Mouse (Mus musculus): ENCODE measurements around the gene Lin37. TPM values are rescaled to one million over a fixed set of nuclear protein-coding genes. Genes with fewer than 3 reads are reported as not detected.

The Lin37 gene
- total and polyA plus RNA-seq, 3 experiments: 24.9 to 82.7 (median 78.0) TPM

GRCm38 (mm10) chr7:30600651-30601050, 41.0 kb upstream of the Lin37 start:
- Histone ChIP-seq H3K36me3 (replicated peaks) (peaks cover 12% of the 10 kb centered on the region), H3K4me1 (ENCODE audit: insufficient read depth, low read depth, low read length) (peaks cover 14% of the 10 kb centered on the region), H3K4me3 (ENCODE audit: low read depth, low read length) (no peak overlapping the region), H3K9me3 (replicated peaks) (no peaks in the 10 kb centered on the region), H3K27me3 (ENCODE audit: insufficient read depth, low read length) (peaks cover 32% of the 10 kb centered on the region)
- DNase-seq (ENCODE audit: low spot score) (no peak), ATAC-seq (ENCODE audit: extremely low read depth, insufficient number of reproducible peaks, low FRiP score, poor library complexity, severe bottlenecking) (no peak)
- TF ChIP-seq POLR2AphosphoS5 (IDR thresholded peaks at IDR 0.05; ENCODE audit: insufficient replicate concordance, low read depth, low read length): no peak
- TF ChIP-seq TAL1 (conservative IDR thresholded peaks at IDR 0.05; ENCODE audit: low read depth, low read length): no peak
- TF ChIP-seq CTCF (IDR thresholded peaks at IDR 0.05; ENCODE audit: low read depth, low read length): no peak
- no peak for TF ChIP-seq GATA1 (IDR thresholded peaks at IDR 0.05; ENCODE audit: borderline replicate concordance, low read length)
- TF ChIP-seq GATA2 (IDR thresholded peaks at IDR 0.05; ENCODE audit: borderline replicate concordance, low read depth, low read length): no peak

- Histone ChIP-seq H3K36me3 (replicated peaks) (peaks cover 10% of the 10 kb centered on the region), H3K4me1 (ENCODE audit: insufficient read depth, low read depth, low read length) (peaks cover 14% of the 10 kb centered on the region), H3K9me3 (replicated peaks) (no peaks in the 10 kb centered on the region), H3K27me3 (ENCODE audit: insufficient read depth, low read length) (peaks cover 39% of the 10 kb centered on the region), H3K4me3 (ENCODE audit: low read depth, low read length) (peak overlapping the region; percentile 25; the same call in 1 of the 2 replicates)
- DNase-seq (ENCODE audit: low spot score): peak; percentile 93
- ATAC-seq (ENCODE audit: extremely low read depth, insufficient number of reproducible peaks, low FRiP score, poor library complexity, severe bottlenecking): peak; percentile 96
- TF ChIP-seq GATA2 (IDR thresholded peaks at IDR 0.05; ENCODE audit: borderline replicate concordance, low read depth, low read length) (no peak), TAL1 (conservative IDR thresholded peaks at IDR 0.05; ENCODE audit: low read depth, low read length) (no peak), CTCF (IDR thresholded peaks at IDR 0.05; ENCODE audit: low read depth, low read length) (no peak), GATA1 (IDR thresholded peaks at IDR 0.05; ENCODE audit: borderline replicate concordance, low read length) (no peak), POLR2AphosphoS5 (IDR thresholded peaks at IDR 0.05; ENCODE audit: insufficient replicate concordance, low read depth, low read length) (no peak)
Observed at GRCm38 (mm10) chr7:30599933-30600353, 40.3 kb upstream of the Lin37 start.

GRCm38 (mm10) chr7:30598786-30599185, 39.1 kb upstream of the Lin37 start, which contains the start of gene Zbtb32:
Zbtb32 (minus strand) TSS chr7:30598909.
- TF ChIP-seq TAL1 (conservative IDR thresholded peaks at IDR 0.05; ENCODE audit: low read depth, low read length) (no peak), POLR2AphosphoS5 (IDR thresholded peaks at IDR 0.05; ENCODE audit: insufficient replicate concordance, low read depth, low read length) (no peak), GATA1 (IDR thresholded peaks at IDR 0.05; ENCODE audit: borderline replicate concordance, low read length) (no peak), GATA2 (IDR thresholded peaks at IDR 0.05; ENCODE audit: borderline replicate concordance, low read depth, low read length) (no peak), CTCF (IDR thresholded peaks at IDR 0.05; ENCODE audit: low read depth, low read length) (no peak)
- peaks cover 20% of the 10 kb centered on the region for H3K4me1 ChIP-seq (ENCODE audit: insufficient read depth, low read depth, low read length)
- peaks cover 48% of the 10 kb centered on the region for H3K27me3 ChIP-seq (ENCODE audit: insufficient read depth, low read length)
- peak within 1 kb of the TSS; percentile 25; the same call in 1 of the 2 replicates for H3K4me3 ChIP-seq (ENCODE audit: low read depth, low read length)
- H3K9me3 ChIP-seq (replicated peaks): no peaks in the 10 kb centered on the region
- no peak for DNase-seq (ENCODE audit: low spot score)
- H3K36me3 ChIP-seq (replicated peaks): peaks cover 8% of the 10 kb centered on the region
- no peak for ATAC-seq (ENCODE audit: extremely low read depth, insufficient number of reproducible peaks, low FRiP score, poor library complexity, severe bottlenecking)

GRCm38 (mm10) chr7:30596811-30597210, 37.2 kb upstream of the Lin37 start:
- H3K9me3 ChIP-seq (replicated peaks): no peaks in the 10 kb centered on the region
- ATAC-seq (ENCODE audit: extremely low read depth, insufficient number of reproducible peaks, low FRiP score, poor library complexity, severe bottlenecking): no peak
- no peak overlapping the region for H3K4me3 ChIP-seq (ENCODE audit: low read depth, low read length)

GRCm38 (mm10) chr7:30596093-30596492, 36.5 kb upstream of the Lin37 start:
- no peak for DNase-seq (ENCODE audit: low spot score)

More at GRCm38 (mm10) chr7:30596811-30597210, 37.2 kb upstream of the Lin37 start:
- Histone ChIP-seq H3K4me1 (ENCODE audit: insufficient read depth, low read depth, low read length) (peaks cover 29% of the 10 kb centered on the region), H3K36me3 (replicated peaks) (no peaks in the 10 kb centered on the region), H3K27me3 (ENCODE audit: insufficient read depth, low read length) (peaks cover 52% of the 10 kb centered on the region)
- no peak for DNase-seq (ENCODE audit: low spot score)
- TF ChIP-seq GATA2 (IDR thresholded peaks at IDR 0.05; ENCODE audit: borderline replicate concordance, low read depth, low read length) (no peak), TAL1 (conservative IDR thresholded peaks at IDR 0.05; ENCODE audit: low read depth, low read length) (no peak), POLR2AphosphoS5 (IDR thresholded peaks at IDR 0.05; ENCODE audit: insufficient replicate concordance, low read depth, low read length) (no peak), GATA1 (IDR thresholded peaks at IDR 0.05; ENCODE audit: borderline replicate concordance, low read length) (no peak), CTCF (IDR thresholded peaks at IDR 0.05; ENCODE audit: low read depth, low read length) (no peak)

GRCm38 (mm10) chr7:30594510-30595024, 34.9 kb upstream of the Lin37 start:
- no peak for DNase-seq (ENCODE audit: low spot score)
- H3K4me1 ChIP-seq (ENCODE audit: insufficient read depth, low read depth, low read length): peaks cover 25% of the 10 kb centered on the region
- H3K9me3 ChIP-seq (replicated peaks): no peaks in the 10 kb centered on the region
- peaks cover 6% of the 10 kb centered on the region for H3K36me3 ChIP-seq (replicated peaks)
- peaks cover 50% of the 10 kb centered on the region for H3K27me3 ChIP-seq (ENCODE audit: insufficient read depth, low read length)
- TF ChIP-seq GATA2 (IDR thresholded peaks at IDR 0.05; ENCODE audit: borderline replicate concordance, low read depth, low read length) (no peak), GATA1 (IDR thresholded peaks at IDR 0.05; ENCODE audit: borderline replicate concordance, low read length) (no peak), TAL1 (conservative IDR thresholded peaks at IDR 0.05; ENCODE audit: low read depth, low read length) (no peak), POLR2AphosphoS5 (IDR thresholded peaks at IDR 0.05; ENCODE audit: insufficient replicate concordance, low read depth, low read length) (no peak), CTCF (IDR thresholded peaks at IDR 0.05; ENCODE audit: low read depth, low read length) (no peak)
- no peak for ATAC-seq (ENCODE audit: extremely low read depth, insufficient number of reproducible peaks, low FRiP score, poor library complexity, severe bottlenecking)
- H3K4me3 ChIP-seq (ENCODE audit: low read depth, low read length): no peak overlapping the region

More at GRCm38 (mm10) chr7:30596093-30596492, 36.5 kb upstream of the Lin37 start:
- H3K27me3 ChIP-seq (ENCODE audit: insufficient read depth, low read length): peaks cover 52% of the 10 kb centered on the region
- no peak overlapping the region for H3K4me3 ChIP-seq (ENCODE audit: low read depth, low read length)
- H3K9me3 ChIP-seq (replicated peaks): no peaks in the 10 kb centered on the region
- ATAC-seq (ENCODE audit: extremely low read depth, insufficient number of reproducible peaks, low FRiP score, poor library complexity, severe bottlenecking): no peak
- TF ChIP-seq CTCF (IDR thresholded peaks at IDR 0.05; ENCODE audit: low read depth, low read length) (no peak), TAL1 (conservative IDR thresholded peaks at IDR 0.05; ENCODE audit: low read depth, low read length) (no peak), POLR2AphosphoS5 (IDR thresholded peaks at IDR 0.05; ENCODE audit: insufficient replicate concordance, low read depth, low read length) (no peak), GATA1 (IDR thresholded peaks at IDR 0.05; ENCODE audit: borderline replicate concordance, low read length) (no peak), GATA2 (IDR thresholded peaks at IDR 0.05; ENCODE audit: borderline replicate concordance, low read depth, low read length) (no peak)
- peaks cover under 1% of the 10 kb centered on the region for H3K36me3 ChIP-seq (replicated peaks)
- H3K4me1 ChIP-seq (ENCODE audit: insufficient read depth, low read depth, low read length): peaks cover 29% of the 10 kb centered on the region

Data from G1E (cell line).